Mouse (Mus musculus): Measurements from ENCODE around the gene Ormdl3.

GRCm38 (mm10) chr11:98586087-98586891 lies 879 bp downstream of the Ormdl3 start:
- TF ChIP-seq CTCF (IDR thresholded peaks at IDR 0.05; ENCODE audit: low read depth, low read length) (no peak), POLR2A (IDR thresholded peaks at IDR 0.05; ENCODE audit: borderline replicate concordance, low read depth, low read length) (no peak)
